Mouse (Mus musculus): Measurements from ENCODE around the gene Gtf3c5.

GRCm38 (mm10) chr2:28617498-28618486 is 34.2 kb upstream of the Gtf3c5 start:
- TF ChIP-seq GATA1 (IDR thresholded peaks at IDR 0.05; ENCODE audit: borderline replicate concordance, low read length) (no peak), FLI1 (IDR thresholded peaks at IDR 0.05; ENCODE audit: low read length) (no peak)

Measured in megakaryocyte, embryonic 14.5 days (primary cell).